Mouse (Mus musculus): ENCODE data around the gene Akap6. TPM values are rescaled to one million over a fixed set of nuclear protein-coding genes. Genes with fewer than 3 reads are reported as not detected.
A peak's percentile ranks its signal among the peaks of the same experiment; 100 is the strongest.

Akap6 gene
- total and polyA plus RNA-seq, 3 experiments = not detected

DNA sequence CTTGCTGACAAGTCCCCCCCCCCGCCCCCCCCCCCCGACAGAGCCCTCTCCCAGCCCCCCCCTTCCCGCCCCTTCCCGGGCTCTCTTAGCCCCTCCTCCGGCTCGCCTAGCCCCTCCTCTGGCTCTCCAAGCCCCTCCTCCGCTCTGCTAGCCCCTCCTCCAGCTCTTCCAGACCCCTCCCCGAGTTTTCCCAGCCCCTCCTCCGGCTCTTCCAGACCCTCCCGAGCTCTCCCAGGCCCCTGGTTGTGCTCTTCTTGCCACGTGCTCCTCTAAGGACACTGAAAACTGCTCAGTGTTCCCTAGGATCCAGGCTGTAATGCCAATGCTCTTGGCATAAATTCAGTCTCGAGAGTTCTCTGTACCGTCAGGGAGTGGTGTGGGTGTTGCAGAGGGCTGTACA lies 234.6 kb downstream of the Akap6 start:
- no peak overlapping the region for H3K27ac ChIP-seq (ENCODE audit: control insufficient read depth, low read depth, low read length)
- no peaks in the 10 kb centered on the region for H3K4me1 ChIP-seq (ENCODE audit: control insufficient read depth in 1 of 2, insufficient read depth in 2 of 2, low read length in 2 of 2)
- H3K9me3 ChIP-seq (replicated peaks; ENCODE audit: insufficient read depth, low read length) = no peaks in the 10 kb centered on the region
- H3K9ac ChIP-seq (ENCODE audit: control insufficient read depth, low read depth, low read length, poor library complexity, severe bottlenecking) = no peak overlapping the region
- H3K4me3 ChIP-seq (ENCODE audit: control insufficient read depth in 1 of 2, insufficient read depth in 1 of 2, low read depth in 2 of 2, low read length in 2 of 2) = no peak overlapping the region
- no peaks in the 10 kb centered on the region for H3K36me3 ChIP-seq (ENCODE audit: control insufficient read depth in 1 of 2, insufficient read depth in 2 of 2, low read length in 2 of 2)
- no peaks in the 10 kb centered on the region for H3K27me3 ChIP-seq (ENCODE audit: control insufficient read depth in 1 of 2, insufficient read depth in 2 of 2, low read length in 2 of 2)
- TF ChIP-seq ZNF384 (IDR thresholded peaks at IDR 0.05; ENCODE audit: low read depth, low read length) (no peak), EP300 (IDR thresholded peaks at IDR 0.05; ENCODE audit: low read depth in 1 of 2, low read length in 2 of 2) (no peak), NELFE (IDR thresholded peaks at IDR 0.05; ENCODE audit: low read depth, low read length) (no peak), MAX (IDR thresholded peaks at IDR 0.05; ENCODE audit: low read length) (no peak), TCF12 (IDR thresholded peaks at IDR 0.05; ENCODE audit: low read depth, low read length) (no peak), MXI1 (IDR thresholded peaks at IDR 0.05; ENCODE audit: low read depth, low read length) (no peak), SMC3 (IDR thresholded peaks at IDR 0.05; ENCODE audit: low read depth, low read length) (no peak), CTCF (IDR thresholded peaks at IDR 0.05 in 2 of 3, conservative IDR thresholded peaks at IDR 0.05 in 1 of 3; ENCODE audit: control insufficient read depth in 1 of 3, insufficient read depth in 1 of 3, low read depth in 2 of 3, low read length in 3 of 3, poor library complexity in 1 of 3, severe bottlenecking in 1 of 3) (no peak), UBTF (IDR thresholded peaks at IDR 0.05; ENCODE audit: borderline replicate concordance, insufficient read depth, low read depth, low read length) (no peak)
- DNase-seq (ENCODE audit: low read depth, low spot score) = no peak
- no peaks in the 10 kb centered on the region for H3K79me2 ChIP-seq (ENCODE audit: control insufficient read depth, insufficient read depth, low read length, poor library complexity)

DNA sequence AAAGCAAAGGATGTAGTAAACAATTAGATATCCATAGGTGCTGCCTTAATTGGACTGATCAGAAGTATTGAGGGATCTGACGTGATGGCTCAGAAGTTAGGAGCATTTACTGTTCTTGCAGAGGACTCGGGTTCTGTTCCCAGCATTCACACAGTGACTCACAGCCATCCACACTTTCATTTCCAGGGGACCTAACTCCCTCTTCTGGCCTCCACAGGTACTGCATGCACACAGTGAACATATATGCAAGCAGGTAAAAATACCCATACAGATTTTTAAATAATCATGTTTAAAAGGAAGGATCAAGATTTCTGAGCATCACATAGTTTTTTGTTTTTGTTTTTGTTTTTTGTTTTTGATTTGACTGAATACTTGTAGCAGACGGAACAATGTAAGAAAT lies 235.8 kb downstream of the Akap6 start:
- TF ChIP-seq CTCF (IDR thresholded peaks at IDR 0.05 in 2 of 3, conservative IDR thresholded peaks at IDR 0.05 in 1 of 3; ENCODE audit: control insufficient read depth in 1 of 3, insufficient read depth in 1 of 3, low read depth in 2 of 3, low read length in 3 of 3, poor library complexity in 1 of 3, severe bottlenecking in 1 of 3) = peak in 2 of 3 experiments; percentile 9 to 45; a peak in 3 of 6 replicates
- TF ChIP-seq MYC (IDR thresholded peaks at IDR 0.05; ENCODE audit: low read depth, low read length) = no peak
- TF ChIP-seq NELFE (IDR thresholded peaks at IDR 0.05; ENCODE audit: low read depth, low read length) = no peak
- H3K27me3 ChIP-seq (ENCODE audit: control insufficient read depth in 1 of 2, insufficient read depth in 2 of 2, low read length in 2 of 2) = no peaks in the 10 kb centered on the region
- no peak overlapping the region for H3K4me3 ChIP-seq (ENCODE audit: control insufficient read depth in 1 of 2, insufficient read depth in 1 of 2, low read depth in 2 of 2, low read length in 2 of 2)
- H3K9me3 ChIP-seq (replicated peaks; ENCODE audit: insufficient read depth, low read length) = no peaks in the 10 kb centered on the region
- H3K79me2 ChIP-seq (ENCODE audit: control insufficient read depth, insufficient read depth, low read length, poor library complexity) = no peaks in the 10 kb centered on the region
- DNase-seq (ENCODE audit: low read depth, low spot score) = no peak
- no peak overlapping the region for H3K27ac ChIP-seq (ENCODE audit: control insufficient read depth, low read depth, low read length)
- no peak overlapping the region for H3K9ac ChIP-seq (ENCODE audit: control insufficient read depth, low read depth, low read length, poor library complexity, severe bottlenecking)
- no peaks in the 10 kb centered on the region for H3K4me1 ChIP-seq (ENCODE audit: control insufficient read depth in 1 of 2, insufficient read depth in 2 of 2, low read length in 2 of 2)
- no peaks in the 10 kb centered on the region for H3K36me3 ChIP-seq (ENCODE audit: control insufficient read depth in 1 of 2, insufficient read depth in 2 of 2, low read length in 2 of 2)

DNA sequence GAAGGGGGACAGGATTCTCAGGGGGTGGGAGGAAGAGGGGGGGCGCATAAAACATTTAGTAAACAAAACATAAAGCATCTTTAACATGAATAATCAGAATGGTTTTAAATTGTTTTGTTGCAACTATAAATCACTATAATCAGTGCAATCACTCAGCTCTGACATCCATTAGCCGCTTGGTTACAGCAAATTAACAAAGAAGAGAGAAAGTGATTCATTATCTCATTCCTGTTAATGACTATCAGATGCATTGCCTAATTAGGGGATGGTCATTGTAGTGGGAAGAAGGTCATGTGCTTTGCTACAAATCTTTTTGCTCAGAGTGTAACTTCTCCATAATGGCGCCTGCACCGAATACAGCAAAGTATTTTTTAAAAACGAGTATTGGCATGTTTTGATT lies 239.6 kb downstream of the Akap6 start:
- Histone ChIP-seq H3K36me3 (ENCODE audit: control insufficient read depth in 1 of 2, insufficient read depth in 2 of 2, low read length in 2 of 2) (no peaks in the 10 kb centered on the region), H3K9ac (ENCODE audit: control insufficient read depth, low read depth, low read length, poor library complexity, severe bottlenecking) (no peak overlapping the region), H3K79me2 (ENCODE audit: control insufficient read depth, insufficient read depth, low read length, poor library complexity) (no peaks in the 10 kb centered on the region), H3K4me3 (ENCODE audit: control insufficient read depth in 1 of 2, insufficient read depth in 1 of 2, low read depth in 2 of 2, low read length in 2 of 2) (no peak overlapping the region), H3K4me1 (ENCODE audit: control insufficient read depth in 1 of 2, insufficient read depth in 2 of 2, low read length in 2 of 2) (no peaks in the 10 kb centered on the region), H3K27me3 (ENCODE audit: control insufficient read depth in 1 of 2, insufficient read depth in 2 of 2, low read length in 2 of 2) (no peaks in the 10 kb centered on the region), H3K9me3 (replicated peaks; ENCODE audit: insufficient read depth, low read length) (no peaks in the 10 kb centered on the region), H3K27ac (ENCODE audit: control insufficient read depth, low read depth, low read length) (no peak overlapping the region)
- no peak for TF ChIP-seq CHD2 (IDR thresholded peaks at IDR 0.05; ENCODE audit: low read length)
- no peak for TF ChIP-seq POLR2AphosphoS5 (IDR thresholded peaks at IDR 0.05; ENCODE audit: borderline replicate concordance, low read depth, low read length)
- no peak for TF ChIP-seq GATA1 (IDR thresholded peaks at IDR 0.05; ENCODE audit: low read depth, low read length)
- TF ChIP-seq ZNF384 (IDR thresholded peaks at IDR 0.05; ENCODE audit: low read depth, low read length) = no peak
- TF ChIP-seq E2F4 (IDR thresholded peaks at IDR 0.05; ENCODE audit: borderline replicate concordance, low read depth, low read length) = no peak
- no peak for TF ChIP-seq SMC3 (IDR thresholded peaks at IDR 0.05; ENCODE audit: low read depth, low read length)
- no peak for TF ChIP-seq ETS1 (IDR thresholded peaks at IDR 0.05; ENCODE audit: low read depth, low read length)
- TF ChIP-seq MYB (IDR thresholded peaks at IDR 0.05; ENCODE audit: low read depth, low read length) = no peak
- TF ChIP-seq ZC3H11A (IDR thresholded peaks at IDR 0.05; ENCODE audit: low read depth, low read length) = no peak
- TF ChIP-seq MAFK (IDR thresholded peaks at IDR 0.05; ENCODE audit: borderline replicate concordance, low read depth, low read length) = no peak
- DNase-seq (ENCODE audit: low read depth, low spot score) = no peak
